Mouse (Mus musculus) monocyte, adult 5-6 weeks (primary cell): Measurements from ENCODE around the gene Zfp592. TPM values are rescaled to one million over a fixed set of nuclear protein-coding genes. Genes with fewer than 3 reads are reported as not detected.
"Not testable (repeated sequence)": the region's sequence is repeated elsewhere in the genome, so short reads cannot be mapped to it uniquely, and the experiment has no call there.

ENCODE experiments used
- ATAC-seq: fragments of 153-309, 156-312 bp; replicated peaks from 2 replicates; pipeline ENCODE4 v1.8.0; 2017; ENCODE audit warnings: mild to moderate bottlenecking; ENCODE audit not compliant: low TSS enrichment, insufficient number of reproducible peaks, severe bottlenecking, poor library complexity, low FRiP score
- total RNA-seq: library from RNA; stranded (forward); fragments of 200-1000, 200-491, 200-594 nt; gene quantifications from 3 replicates; pipeline ENCODE4 v1.2.3, GENCODE M21; 2017

Zfp592 gene
- total RNA-seq, result 24.9 to 45.0 TPM (median 31.7 TPM) in 3 replicates

DNA sequence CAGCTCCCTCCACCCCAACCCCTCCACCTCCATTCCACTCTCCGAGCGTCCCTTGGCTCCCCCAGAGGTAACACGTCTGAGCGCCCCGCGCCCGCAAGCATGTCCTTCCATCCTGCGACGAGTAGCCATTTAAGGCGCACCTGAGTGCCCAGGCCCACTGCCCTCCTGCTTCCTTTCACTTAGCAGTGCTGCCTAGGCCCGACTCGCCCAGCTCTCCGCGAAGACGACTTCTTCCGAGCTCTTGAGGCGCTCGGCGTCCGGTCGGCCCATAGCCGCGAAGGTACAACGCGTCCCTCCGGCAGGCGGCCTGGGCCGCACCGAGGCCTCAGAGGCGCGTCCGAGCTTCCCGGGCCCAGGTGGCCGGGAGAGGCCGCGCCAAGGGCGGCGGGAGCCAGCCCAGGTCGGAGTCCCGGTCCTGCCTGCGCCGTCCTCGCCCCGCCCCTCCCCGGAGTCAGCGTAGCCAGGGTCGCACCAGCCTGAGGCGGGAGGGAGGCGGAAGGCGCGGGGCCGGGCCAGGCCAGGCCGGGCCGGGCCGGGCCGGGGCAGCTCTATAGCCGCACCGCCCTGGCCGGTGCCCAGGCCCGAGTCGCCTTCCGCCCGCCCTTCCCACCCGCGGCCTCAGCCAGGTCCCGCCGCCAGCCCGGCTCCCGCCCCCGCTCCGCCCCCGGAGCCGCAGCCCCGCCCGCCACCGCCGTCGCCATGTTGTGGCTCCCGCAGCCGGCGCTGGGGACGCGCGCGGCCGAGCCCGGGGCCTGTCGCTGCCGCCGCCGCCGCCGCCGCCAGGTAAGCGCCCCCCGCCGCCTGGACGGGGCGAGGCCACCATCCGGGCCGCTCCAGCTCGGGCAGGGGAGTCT lies at the start of gene Zfp592:
TSS of gene Zfp592 (plus strand) at position 702 of the 854 bp plus-strand sequence.
- peak; percentile 33 for ATAC-seq

DNA sequence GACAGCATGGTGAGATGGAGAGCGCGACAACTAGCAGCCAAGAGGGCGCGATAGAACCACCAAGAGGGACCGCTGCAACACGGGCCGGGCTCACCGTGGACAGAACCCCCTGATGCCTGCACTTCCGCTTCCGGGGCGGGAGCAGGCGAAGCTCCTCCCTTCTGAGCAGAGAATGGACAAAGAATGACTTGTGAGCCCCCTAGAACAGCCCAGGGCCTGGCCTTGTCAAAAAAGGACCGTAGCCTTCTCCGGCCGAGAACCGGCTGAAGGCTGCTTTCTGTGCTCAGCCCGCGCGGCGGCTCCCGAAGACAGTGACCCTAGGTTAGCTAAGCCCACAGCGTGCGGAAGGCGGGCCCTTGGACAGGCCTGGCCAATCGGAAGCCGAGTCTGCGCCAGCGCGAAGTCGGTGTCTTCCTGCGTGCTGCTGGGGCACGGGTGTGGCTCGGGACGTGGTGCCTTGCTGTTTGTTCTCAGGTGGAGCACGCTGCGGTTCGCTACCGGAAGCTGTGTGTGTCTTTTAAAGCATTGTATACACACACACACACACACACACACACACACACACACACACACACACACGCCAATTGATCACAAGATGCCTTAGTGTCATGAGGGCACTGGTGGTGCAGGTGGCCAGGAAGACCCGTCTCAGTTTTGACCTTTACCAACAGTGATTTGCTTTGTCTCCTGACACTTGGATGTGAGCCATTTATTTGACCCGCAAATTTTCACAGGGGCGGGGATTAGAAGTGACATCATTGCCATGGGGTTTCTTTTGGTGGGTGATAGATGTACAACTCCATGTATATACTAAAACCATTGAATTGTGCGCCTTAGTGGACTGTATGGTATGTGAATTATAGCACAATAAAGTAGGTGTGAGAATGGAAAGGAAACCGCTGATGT lies 45.8 kb upstream of the Zfp592 start, which contains the start of gene Sec11a:
TSS of gene Sec11a (minus strand) at position 336 of the 906 bp plus-strand sequence.
- peak; percentile 98 for ATAC-seq

DNA sequence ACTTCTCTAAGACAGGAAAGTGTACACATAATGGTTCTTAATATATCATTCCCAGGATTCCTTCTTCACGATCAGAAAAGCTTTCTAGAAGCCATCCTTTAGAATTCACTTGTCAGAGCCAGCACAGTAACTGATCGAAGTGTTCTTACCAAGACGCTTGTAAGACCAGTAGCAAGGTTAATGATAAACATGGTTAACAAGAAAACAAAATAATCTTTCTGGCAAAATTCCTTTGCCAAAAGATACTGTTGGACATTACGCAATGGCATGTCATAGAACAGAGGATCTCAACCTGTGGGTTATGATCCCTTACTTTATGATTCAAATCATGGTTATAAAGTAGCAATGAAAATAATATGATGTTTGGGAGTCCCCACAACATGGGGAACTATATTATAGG lies 42.0 kb upstream of the Zfp592 start:
- ATAC-seq, result no peak

DNA sequence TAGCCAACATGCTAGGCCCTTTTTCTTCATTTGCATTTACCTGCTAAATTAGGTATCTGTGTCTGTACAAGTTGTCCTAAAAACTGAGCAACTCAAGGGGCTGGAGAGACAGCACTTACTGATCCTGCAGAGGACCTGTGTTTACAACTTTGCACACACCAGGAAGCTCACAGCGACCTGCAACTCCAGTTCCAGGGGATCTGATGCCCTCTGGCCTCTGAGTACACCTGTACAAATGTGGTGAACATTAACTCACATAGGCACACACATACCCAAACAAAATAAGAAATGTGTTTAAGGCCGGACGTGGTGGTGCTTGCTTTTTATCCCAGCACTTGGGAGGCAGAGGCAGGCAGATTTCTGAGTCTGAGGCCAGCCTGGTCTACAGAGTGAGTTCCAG lies 41.3 kb upstream of the Zfp592 start:
- no peak for ATAC-seq

DNA sequence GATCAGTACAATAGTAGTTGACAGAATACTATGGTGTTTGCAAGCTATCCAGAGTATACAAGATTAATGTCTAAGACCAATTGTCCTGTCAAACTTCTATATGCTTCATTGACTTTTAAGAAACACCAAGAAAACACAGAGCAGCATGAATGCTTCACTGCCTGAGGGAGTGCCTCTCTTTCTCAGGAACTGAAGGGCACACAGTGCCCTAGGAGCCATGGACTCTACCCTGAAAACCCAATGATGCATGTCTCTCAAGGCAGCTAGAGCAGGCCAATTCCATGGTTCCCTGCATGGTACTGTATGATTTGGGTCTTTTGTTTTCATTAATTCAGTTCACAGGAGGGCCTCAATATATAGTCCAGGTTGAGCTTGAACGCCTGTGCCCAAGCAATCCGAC lies 39.2 kb upstream of the Zfp592 start:
- no peak for ATAC-seq

DNA sequence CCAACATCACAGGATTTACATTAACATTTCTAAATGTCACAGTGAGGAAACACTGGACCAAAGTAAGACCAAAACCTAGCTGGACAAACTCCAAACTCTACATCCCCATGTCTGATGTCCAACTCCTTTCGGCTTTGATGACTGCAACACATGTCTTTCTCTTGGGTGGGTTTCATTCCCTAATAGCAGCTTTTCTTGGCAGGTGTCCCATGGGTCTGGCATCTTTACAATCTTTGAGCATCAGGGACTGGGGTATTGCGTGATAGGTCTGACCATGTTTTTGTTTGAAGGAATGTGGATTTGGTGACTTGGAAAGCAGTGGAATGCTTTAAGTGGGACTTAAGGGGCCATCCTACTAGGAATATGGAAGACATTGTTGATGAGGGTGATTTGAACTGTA lies 36.6 kb upstream of the Zfp592 start:
- no peak for ATAC-seq

DNA sequence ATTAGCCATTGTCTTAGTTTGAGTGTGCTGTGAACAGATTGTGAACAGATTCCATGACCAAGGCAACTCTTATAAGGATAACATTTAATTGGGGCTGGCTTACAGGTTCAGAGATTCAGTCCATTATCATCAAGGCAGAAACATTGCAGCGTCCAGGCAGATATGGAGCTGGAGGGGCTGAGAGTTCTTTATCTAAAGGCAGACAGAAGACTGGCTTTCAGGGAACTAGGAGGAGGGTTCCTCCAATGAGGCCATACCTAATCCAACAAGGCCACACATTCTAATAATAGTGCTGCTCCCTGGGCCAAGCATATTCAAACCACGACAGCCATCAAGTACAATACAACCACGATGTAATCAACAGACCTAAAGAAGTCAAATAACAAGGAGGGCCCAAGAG lies 34.5 kb upstream of the Zfp592 start:
- no peak for ATAC-seq

DNA sequence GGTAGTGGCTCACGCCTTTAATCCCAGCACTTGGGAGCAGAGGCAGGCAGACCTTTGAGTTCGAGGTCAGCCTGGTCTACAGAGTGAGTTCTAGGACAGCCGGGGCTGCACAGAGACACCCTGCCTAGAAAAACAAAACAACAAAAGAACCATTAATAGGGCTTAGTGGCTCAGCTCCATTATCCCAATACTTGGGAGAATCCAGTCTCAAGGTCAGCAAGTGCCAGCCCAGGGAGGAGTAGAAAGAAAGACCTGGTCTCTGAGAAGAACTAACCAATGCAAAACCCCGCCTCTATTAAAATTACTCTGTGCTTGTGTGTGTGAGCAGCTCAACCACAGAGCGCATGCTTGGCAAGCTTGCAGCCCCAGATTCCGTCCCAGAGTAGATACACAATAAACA lies 30.7 kb upstream of the Zfp592 start:
- no peak for ATAC-seq

DNA sequence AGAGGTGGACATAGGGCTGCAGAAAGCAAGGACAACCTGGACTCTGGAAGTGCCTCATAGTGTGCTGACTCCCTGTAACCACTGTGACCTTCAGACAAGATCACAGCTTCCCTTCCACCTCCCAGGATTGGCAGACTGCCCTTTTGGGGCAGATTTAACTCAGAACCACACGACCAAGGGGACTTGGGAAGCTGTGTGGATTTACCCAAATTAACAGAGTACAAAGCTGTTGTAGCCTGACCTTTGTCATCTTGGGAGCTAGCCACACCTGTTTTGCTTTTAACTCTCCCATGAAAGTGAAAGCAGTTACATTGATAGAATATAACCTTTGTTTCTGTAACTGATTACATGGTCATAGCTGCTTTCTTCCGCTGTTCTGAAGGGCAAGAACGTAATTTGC lies 22.6 kb upstream of the Zfp592 start:
- ATAC-seq, result no peak

DNA sequence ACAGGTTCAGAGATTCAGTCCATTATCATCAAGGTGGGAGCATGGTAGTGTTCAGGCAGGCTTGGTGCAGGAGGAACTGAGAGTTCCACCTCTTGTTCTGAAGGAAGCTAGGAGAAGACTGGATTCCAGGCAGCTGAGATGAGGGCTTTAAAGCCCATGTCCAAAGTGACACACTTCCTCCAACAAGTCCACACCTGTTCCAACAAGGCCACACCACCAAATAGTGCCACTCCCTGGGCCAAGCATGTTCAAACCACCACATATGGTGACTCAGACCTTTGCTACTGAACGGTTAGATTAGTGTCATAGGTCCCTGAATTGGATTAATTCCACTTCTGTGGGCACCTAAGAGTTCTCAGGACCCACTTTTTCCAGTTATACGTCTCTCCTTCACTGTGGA lies 22.1 kb upstream of the Zfp592 start:
- ATAC-seq, result no peak

DNA sequence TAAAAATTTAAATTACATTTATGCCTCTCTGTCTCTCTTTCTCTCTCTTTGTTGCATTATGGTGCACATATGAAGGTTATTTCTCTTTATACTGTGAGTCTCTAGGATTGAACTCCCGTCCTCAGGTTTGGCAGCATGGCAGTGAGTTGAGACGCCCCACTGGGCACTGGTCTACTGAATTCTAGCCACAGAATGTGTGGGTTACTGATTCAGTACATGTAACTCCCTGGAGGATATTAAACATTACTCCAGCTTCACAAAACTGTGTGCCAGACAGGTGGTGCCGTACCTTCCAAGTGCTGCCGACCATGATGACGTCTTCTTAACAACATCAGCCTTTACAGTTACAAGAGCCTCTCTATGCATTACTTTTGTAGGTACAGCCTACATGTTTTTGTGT lies 21.4 kb upstream of the Zfp592 start:
- ATAC-seq, result no peak

DNA sequence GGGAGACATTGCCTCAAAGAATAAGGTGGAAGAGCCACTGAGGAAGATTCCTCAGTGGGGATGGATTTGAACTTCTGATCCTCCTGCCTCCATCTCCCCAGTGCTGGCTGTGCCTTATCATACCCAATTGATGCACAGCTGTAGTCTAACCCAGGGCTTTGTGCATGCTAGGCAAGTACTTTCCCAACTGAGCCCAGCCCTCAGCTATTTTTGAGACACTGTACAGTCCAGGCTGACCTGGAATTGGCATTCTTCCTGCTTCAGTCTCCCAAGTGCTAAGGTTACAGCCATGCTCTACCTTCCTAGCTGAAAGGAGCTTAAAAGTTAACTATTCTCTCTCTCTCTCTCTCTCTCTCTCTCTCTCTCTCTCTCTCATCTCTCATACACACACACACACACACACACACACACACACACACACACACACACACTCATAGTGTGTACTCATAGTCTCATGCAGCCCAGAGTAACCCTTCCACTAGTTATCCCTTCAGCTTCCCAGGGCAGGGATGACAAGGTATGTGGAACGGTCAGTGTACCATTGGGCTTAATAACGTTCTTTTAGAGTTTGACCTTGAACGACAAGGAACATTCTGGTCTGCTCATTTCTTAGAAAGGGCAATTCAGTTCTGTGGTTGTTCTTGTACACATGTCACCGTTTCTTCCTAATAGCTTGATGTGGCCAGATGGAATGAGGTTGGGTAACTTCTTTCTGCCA lies 20.4 kb upstream of the Zfp592 start:
- not testable (repeated sequence) for ATAC-seq

DNA sequence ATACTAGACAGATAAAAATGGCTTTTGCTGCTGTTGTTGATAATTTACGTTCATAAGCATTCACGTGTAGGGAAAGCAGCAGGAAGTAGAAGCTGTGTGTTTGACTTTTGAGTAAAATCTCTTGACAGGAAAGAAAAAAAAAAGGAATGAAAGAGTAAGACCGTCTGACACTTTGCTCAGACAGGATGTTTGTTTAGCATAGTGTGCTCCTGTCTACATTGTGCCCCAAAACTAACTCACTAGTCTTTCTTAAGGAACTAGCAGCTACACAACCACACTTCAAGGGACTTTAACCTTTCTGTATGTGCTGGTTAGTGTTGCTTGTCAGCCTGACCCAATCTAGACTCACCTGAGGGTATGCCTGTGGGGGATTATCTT lies 19.9 kb upstream of the Zfp592 start:
- not testable (repeated sequence) for ATAC-seq

DNA sequence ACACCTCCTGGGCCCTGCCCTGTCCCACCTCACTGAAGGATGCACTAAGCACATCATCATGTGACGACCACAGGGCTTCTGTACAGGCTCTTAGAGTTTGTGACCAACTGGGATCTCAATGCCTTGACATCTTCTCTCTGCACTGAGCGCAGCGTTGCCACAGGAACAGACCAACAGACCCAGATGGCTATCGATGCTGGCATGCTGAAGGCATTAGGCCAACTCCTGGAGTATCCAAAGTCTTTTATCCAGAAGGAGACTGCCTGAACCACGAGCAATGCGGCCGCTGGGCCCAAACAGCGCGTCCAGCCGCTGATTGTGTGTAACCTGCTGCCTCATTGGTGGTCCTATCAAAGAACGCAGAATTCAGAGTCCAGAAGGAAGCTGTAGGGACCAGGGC lies 12.9 kb upstream of the Zfp592 start:
- ATAC-seq, result no peak

DNA sequence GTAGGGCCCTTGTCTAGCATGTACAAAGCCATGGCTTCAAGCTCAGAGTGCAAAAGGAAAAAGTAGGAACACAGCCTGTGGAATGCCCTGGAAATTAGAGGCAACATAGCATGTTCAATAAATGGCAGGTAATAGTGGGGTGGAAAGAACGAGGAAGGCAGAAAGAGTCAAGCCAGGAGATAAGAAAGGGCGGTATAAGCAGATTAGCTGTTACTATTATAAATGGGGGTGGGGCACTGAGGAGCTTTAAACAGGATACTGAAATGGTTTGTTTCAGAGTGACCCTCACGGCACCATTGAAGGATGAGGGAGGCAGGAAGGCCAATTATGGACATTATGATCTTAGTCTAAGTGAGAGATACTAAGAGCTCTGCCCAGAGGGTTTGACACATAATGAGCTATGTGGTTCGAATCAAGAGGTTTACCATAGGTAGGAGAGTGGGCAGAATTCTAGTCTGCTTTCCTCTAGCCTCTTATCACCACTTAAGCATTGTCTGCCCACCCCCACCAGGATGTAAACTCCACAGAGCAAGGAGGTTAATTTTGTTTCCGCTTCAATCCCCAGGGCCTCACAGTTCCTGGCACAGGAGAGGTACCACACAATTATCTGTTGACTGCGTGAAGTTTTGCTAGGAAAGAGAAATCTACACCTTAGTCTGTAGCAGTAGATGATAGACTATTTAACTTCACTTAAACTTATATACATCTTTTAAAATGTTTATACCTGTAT lies 6.9 kb upstream of the Zfp592 start:
- no peak for ATAC-seq

DNA sequence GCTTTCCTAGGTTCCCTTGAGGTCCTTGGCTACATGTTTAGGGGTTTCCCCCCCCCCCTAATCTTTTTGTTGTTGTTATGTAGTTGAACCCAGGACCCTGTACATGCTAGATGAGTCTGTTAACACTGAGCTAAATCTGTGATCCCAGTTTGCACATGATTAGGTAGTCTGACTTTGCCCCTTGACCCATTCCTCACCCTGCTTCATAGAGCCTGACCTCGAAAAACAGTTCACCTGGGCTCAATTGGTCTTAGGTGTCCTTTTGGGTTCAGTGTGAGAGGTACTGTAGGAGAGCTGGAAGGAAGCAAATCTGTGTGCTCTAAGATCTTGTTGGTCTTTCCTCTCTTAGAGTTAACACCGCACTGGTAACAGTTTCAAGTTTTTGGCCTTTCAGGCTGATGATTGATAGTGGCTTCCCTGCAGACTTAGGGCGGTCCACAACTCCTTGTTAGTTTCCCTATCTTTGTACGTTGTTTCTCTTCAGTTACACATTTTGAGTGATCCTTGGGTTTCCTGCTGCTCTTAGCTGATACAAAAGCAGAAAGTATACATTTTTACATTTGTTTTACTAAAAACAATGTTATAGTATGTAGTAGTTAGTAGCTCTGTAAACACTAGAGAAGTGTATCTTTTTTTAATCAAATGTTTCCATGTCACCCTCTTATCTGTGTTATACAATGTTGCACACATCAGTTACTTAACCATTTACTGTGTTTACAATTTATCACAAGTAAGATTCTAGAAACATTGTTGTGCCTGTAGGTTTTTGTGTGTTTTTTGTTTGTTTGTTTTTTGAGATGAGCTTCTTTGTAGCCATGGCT lies 5.5 kb upstream of the Zfp592 start:
- ATAC-seq, result no peak

DNA sequence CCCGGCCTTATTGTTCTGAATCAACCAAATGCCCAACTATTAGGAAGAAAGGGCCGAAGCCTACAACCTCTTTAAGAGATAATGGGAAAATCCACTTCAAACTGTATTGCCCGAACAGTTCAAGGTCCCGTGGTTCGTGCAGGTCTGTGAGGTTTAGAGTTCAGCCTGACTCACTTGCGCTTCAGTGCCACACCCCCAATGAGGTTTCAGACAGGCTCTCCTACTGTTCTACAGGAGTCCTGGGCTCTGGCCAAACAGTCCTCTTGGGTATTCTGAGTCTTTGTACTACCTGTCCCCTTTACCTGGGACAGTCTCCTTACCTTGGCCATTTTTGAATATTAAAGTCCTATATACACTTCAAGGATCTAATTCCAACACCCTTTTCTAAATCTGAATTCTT lies 3.2 kb upstream of the Zfp592 start:
- no peak for ATAC-seq

DNA sequence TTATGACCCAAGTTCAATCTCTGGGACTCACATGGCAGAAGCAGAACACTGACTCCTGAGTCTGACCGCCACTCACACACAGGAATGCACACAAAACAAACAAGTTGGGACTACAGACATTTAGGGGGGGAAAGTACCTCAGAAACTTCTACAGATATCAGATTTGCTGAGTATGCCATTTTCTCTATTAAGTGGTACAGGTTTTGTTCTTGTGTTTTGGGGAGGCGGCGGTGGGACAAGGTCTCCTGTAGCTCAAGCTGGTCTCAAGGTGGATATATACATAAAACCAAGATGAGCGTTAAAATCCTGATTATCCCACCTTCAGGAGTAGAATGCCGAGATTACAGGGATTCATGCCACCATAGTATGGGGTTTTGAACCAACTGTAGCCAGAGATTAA lies 1.9 kb upstream of the Zfp592 start:
- ATAC-seq, result no peak
